Mouse (Mus musculus) spleen, adult 2 months (tissue): ENCODE data around the gene Zscan20.

Experiments used
- CTCF ChIP-seq: fragments of 200-500 bp; IDR thresholded peaks from 2 replicates; pipeline ENCODE4 v1.5.1; 2011; ENCODE audit warnings: mild to moderate bottlenecking, inconsistent platforms; ENCODE audit not compliant: insufficient read depth, insufficient read length, insufficient replicate concordance; ENCODE audit errors: extremely low read depth
- POLR2A ChIP-seq: fragments of 200-500 bp; IDR thresholded peaks from 2 replicates; pipeline ENCODE4 v1.6.1; 2011; ENCODE audit warnings: low read depth, low read length, inconsistent platforms

- TF ChIP-seq CTCF (no peak), POLR2A (no peak)
These were observed 66.5 kb downstream of the Zscan20 start for GRCm38 (mm10) chr4:128543378-128543777.
